Mouse (Mus musculus): ENCODE measurements around the gene Larp1. TPM values are rescaled to one million over a fixed set of nuclear protein-coding genes. Genes with fewer than 3 reads are reported as not detected.
A peak's percentile ranks its signal among the peaks of the same experiment; 100 is the strongest.

The Larp1 gene
- polyA plus RNA-seq, 1 experiment: 21.8 TPM

DNA sequence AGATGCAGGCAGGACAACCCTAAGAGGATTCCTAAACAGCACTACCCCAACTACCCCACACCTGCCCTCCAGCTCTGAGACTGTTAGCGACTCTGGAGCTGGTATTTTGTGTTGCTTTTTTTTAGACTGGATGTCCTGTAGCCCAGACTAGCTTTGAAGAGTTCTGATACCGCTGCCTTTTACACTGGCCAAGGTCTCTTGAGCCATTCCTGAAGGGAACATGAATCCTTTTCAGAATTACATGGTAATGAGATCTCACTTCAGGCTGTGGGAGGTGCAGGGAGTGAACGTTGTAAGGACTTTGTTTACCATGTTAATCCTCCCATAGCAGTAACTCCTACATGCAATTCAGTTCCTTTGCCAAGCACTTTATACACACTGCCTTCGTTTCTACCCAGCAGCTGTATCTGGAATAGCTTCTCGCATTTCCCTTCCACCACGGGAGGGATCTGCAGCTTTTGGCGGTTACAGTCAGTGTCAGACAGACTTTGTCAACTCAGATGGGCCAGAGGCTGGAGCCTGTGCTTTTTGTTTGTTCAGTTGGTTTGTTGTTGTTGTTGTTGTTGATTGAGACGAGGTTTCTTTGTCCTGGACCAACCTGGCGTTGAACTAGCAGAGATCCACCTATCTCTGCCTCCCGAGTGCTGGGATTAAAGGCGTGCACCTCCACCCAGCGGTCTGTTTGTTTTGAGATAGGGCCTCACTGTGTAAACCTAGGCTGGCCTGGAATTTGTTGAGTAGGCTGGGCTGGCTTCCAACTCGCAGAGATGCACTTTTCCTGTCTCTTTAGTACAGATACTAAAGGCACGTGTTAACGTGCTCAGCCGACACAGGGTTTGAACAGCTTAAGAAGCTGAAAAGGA is 25.2 kb upstream of the Larp1 start:
- H3K4me1 ChIP-seq (ENCODE audit: control insufficient read depth, insufficient read depth, insufficient read length, low read length): 0 out of 2 replicates have a peak, but pooled peaks cover 7% of the 10 kb centered on the region
- no peak overlapping the region for H3K4me3 ChIP-seq (ENCODE audit: insufficient read depth, low read depth, low read length)
- no peak overlapping the region for H3K27ac ChIP-seq (replicated peaks; ENCODE audit: low read depth, low read length)

DNA sequence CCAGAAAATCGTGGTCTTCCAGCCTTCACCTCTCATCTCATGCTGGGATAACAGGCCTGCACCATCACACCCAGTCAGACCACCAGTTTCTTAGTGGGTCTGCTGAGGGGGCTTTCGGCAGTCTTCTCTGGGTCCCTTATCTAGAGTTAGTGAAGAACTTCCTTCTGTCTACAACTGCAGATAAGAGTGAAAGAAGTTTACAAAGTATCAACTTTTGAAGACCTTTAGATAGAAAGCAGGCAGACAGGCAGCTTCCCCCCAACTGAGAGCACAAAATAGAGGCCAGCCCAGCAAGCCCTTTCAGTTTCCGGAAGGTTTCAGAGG is 24.6 kb upstream of the Larp1 start:
- Histone ChIP-seq H3K4me3 (ENCODE audit: insufficient read depth, low read depth, low read length) (no peak overlapping the region), H3K27ac (replicated peaks; ENCODE audit: low read depth, low read length) (no peak overlapping the region), H3K4me1 (ENCODE audit: control insufficient read depth, insufficient read depth, insufficient read length, low read length) (0 out of 2 replicates have a peak, but pooled peaks cover 7% of the 10 kb centered on the region)

DNA sequence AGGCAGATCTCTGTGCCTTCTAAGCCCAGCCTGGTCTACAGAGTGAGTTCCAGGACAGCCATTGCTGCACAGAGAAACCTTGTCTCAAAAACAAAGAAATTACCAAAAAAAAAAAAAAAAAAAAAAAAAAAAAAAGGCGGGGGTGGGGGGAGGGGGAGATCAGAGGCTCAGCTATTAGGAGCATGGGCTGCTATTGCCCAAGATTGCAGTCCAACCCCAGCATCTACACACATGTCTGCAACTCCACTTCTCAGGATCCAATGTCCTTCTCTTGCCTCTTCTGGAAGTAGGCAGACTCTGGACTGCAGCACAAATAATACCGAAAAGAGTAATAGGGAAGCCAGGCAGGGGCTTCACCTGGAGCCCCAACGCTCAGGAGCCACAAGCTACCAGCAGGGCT is 23.4 kb upstream of the Larp1 start:
- no peak overlapping the region for H3K27ac ChIP-seq (replicated peaks; ENCODE audit: low read depth, low read length)

DNA sequence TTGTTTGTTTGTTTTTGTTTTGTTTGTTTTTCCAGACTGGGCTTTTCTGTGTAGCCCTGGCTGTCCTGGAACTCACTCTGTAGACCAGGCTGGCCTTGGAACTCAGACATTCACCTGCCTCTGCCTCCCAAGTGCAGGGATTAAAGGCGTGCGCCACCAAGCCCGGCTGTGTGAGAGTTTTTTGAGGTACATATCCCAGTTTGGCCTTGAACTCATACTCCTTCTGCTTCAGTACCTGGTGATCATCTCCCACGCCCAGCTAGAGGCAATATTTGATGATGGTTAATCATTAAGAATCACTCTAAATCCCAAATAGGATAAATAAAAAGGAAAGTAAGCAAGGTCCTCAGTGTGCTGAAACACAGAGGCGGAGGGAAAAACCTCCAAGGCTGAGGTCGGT is 22.8 kb upstream of the Larp1 start:
- no peak overlapping the region for H3K4me3 ChIP-seq (ENCODE audit: insufficient read depth, low read depth, low read length)
- no peak overlapping the region for H3K27ac ChIP-seq (replicated peaks; ENCODE audit: low read depth, low read length)
- H3K4me1 ChIP-seq (ENCODE audit: control insufficient read depth, insufficient read depth, insufficient read length, low read length): no peaks in the 10 kb centered on the region

More for the DNA sequence above, 23.4 kb upstream of the Larp1 start:
- Histone ChIP-seq H3K4me1 (ENCODE audit: control insufficient read depth, insufficient read depth, insufficient read length, low read length) (0 out of 2 replicates have a peak, but pooled peaks cover 1% of the 10 kb centered on the region), H3K4me3 (ENCODE audit: insufficient read depth, low read depth, low read length) (no peak overlapping the region)

DNA sequence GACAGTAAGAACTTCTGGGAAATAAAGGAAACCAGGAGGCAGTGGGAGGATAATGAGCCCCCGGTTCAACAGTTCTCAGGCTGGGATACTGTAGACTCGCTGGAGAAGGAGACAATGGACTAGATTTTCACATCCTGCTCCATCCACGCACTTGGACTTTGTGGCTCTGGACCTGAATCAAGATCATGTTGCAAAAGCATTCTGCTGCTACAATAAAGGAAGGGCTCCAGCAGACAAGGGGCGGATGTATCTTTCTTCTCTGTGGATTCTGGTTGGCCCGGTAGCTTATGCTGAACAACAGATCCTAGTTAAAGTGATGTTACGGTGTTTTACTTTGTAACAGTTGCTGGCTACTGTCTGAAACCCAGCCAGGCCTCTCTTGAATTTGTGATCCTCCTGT is 22.4 kb upstream of the Larp1 start:
- H3K4me1 ChIP-seq (ENCODE audit: control insufficient read depth, insufficient read depth, insufficient read length, low read length): no peaks in the 10 kb centered on the region
- H3K27ac ChIP-seq (replicated peaks; ENCODE audit: low read depth, low read length): no peak overlapping the region
- H3K4me3 ChIP-seq (ENCODE audit: insufficient read depth, low read depth, low read length): no peak overlapping the region

DNA sequence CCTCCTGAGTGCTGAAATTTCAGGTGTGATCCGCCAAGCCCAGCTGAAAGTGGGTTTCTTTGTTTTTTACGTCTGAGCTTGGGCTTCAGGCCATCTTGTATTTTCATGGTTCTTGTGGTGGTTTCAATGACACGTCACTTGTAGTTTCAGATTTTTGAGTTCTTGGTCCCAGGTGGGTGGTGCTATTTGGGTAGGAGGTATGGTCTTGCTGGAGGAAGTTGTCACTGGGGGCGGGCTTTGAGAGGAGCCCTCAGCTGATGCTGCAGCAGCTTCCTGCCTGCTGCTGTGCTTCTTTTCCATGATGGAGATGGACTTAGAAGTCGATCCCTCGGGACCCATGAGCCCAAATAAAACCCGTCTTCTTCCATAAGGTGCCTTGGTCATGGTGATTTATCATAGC is 22.0 kb upstream of the Larp1 start:
- Histone ChIP-seq H3K4me1 (ENCODE audit: control insufficient read depth, insufficient read depth, insufficient read length, low read length) (no peaks in the 10 kb centered on the region), H3K4me3 (ENCODE audit: insufficient read depth, low read depth, low read length) (no peak overlapping the region), H3K27ac (replicated peaks; ENCODE audit: low read depth, low read length) (no peak overlapping the region)

DNA sequence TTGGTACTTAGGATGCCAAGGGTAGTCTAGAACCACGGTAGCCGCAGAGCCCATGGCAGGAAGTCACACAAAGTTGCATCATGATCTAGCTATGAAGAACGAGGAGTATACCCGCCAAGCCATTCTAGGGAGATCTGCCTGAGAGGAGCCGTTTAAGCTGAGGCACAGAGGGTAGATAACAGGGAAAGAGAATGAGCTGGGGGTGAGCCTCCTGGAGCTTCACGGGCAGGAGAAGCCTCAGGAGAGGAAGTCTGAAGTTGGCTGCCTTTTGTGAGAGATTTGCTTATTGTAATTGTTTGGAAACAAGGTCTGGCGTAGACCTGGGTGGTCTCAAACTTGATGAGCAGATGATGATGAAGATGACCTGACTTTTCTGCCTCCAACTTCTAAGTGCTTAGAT is 10.7 kb upstream of the Larp1 start:
- no peak overlapping the region for H3K4me3 ChIP-seq (ENCODE audit: insufficient read depth, low read depth, low read length)
- H3K4me1 ChIP-seq (ENCODE audit: control insufficient read depth, insufficient read depth, insufficient read length, low read length): no peaks in the 10 kb centered on the region
- H3K27ac ChIP-seq (replicated peaks; ENCODE audit: low read depth, low read length): no peak overlapping the region

DNA sequence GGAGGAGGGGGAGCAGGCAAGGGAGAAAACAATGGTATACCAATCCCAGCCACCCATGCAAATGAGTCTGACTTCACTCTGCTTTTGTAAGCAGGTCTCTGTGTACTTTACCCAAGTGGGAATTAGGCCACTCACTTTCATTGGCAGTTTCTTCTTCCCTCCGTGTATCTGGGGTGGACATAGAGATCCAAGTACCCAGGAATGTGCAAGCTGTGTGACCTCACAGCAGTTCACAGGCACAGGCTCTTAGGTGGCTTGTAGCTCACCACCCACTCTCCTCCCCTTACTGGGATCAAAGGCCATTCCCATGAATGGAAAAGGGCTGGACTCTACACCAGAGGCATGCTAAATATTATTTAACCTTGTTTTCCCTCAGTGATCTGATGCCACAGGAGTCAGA is 10.0 kb upstream of the Larp1 start:
- H3K27ac ChIP-seq (replicated peaks; ENCODE audit: low read depth, low read length): no peak overlapping the region
- no peak overlapping the region for H3K4me3 ChIP-seq (ENCODE audit: insufficient read depth, low read depth, low read length)
- H3K4me1 ChIP-seq (ENCODE audit: control insufficient read depth, insufficient read depth, insufficient read length, low read length): no peaks in the 10 kb centered on the region

DNA sequence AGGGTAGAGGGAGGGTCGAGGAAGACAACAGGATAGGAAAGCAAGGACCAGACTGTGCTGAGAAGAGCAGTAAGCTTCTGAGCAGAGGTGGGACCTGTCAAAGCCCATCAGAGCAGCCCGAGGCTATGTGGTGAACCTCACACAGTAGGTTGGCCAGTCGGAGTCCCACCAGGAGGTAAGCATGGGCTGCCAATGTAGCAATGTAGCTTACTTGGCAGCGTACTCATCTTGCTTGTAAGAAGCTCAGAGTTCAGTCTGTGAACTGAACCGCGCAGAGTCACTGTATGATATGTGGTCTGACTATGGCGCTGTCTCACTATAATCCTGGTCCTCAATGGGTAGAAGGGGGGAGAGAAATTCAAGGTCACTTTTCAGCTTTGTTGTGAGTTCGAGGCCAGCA is 5.7 kb upstream of the Larp1 start:
- Histone ChIP-seq H3K4me3 (ENCODE audit: insufficient read depth, low read depth, low read length) (no peak overlapping the region), H3K27ac (replicated peaks; ENCODE audit: low read depth, low read length) (no peak overlapping the region), H3K4me1 (ENCODE audit: control insufficient read depth, insufficient read depth, insufficient read length, low read length) (no peaks in the 10 kb centered on the region)

DNA sequence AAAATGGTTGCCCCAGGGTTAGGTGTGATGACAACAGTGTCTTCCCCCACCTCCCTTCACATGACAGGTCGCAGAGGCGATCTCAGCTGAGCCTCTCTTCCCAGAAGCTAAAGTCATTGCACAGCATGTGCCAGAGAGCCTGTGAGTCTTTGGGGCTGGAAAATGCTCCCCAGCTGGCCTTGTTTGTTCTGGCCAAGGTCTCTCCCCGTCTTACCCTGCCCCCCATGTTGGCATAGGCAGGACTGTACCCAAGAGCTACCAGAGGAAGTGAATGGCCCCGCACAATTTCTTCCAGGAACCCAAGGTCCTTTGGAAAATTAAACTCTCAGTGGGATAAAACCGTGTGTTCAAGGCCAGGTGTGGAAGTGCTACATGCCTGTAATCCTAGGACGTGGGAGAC is 5.1 kb upstream of the Larp1 start:
- no peak overlapping the region for H3K4me3 ChIP-seq (ENCODE audit: insufficient read depth, low read depth, low read length)
- H3K4me1 ChIP-seq (ENCODE audit: control insufficient read depth, insufficient read depth, insufficient read length, low read length): no peaks in the 10 kb centered on the region
- H3K27ac ChIP-seq (replicated peaks; ENCODE audit: low read depth, low read length): no peak overlapping the region

DNA sequence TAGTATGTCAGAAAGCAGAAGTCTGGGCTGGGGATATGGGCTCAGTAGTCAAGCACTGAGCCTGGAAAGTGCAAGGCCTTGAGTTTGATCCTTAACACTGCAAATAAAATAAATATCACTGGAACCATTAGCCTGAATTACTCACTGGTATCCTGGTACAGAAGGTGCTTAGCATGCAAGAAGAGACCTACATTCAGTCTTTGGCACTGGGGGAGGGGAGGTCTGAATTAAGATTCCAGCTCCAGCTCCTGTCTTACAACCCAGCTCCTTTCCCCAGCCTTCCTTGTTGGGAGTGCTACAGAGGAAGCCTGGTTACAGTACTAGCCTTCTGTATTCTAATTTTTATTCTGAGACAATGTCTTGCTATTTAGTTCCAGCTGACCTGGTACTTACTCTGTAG is 3.8 kb upstream of the Larp1 start:
- no peak overlapping the region for H3K27ac ChIP-seq (replicated peaks; ENCODE audit: low read depth, low read length)
- H3K4me1 ChIP-seq (ENCODE audit: control insufficient read depth, insufficient read depth, insufficient read length, low read length): no peaks in the 10 kb centered on the region
- H3K4me3 ChIP-seq (ENCODE audit: insufficient read depth, low read depth, low read length): no peak overlapping the region

DNA sequence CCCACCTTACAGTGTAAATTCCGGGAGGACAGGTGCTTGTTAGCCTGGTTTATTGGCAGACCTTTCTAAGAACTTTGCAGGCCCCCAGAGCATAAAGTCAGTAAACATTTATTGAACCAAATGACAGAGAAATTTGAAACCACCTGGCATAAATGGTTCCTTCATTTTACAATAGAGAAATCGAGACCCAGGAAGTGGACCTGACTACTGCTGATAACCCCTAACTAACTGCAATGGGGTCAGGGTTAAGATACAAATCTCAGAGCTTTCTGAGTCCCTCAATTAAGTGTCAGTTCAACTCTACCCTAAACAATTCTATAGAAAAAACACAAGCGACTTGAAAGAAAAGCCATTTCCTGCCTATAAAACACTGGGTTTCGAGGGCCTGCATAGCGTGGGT is 851 bp upstream of the Larp1 start:
- Histone ChIP-seq H3K27ac (replicated peaks; ENCODE audit: low read depth, low read length) (peak overlapping the region; percentile 62; the same call in 1 of the 2 replicates), H3K4me1 (ENCODE audit: control insufficient read depth, insufficient read depth, insufficient read length, low read length) (peaks cover 5% of the 10 kb centered on the region), H3K4me3 (ENCODE audit: insufficient read depth, low read depth, low read length) (peak overlapping the region; percentile 61)

DNA sequence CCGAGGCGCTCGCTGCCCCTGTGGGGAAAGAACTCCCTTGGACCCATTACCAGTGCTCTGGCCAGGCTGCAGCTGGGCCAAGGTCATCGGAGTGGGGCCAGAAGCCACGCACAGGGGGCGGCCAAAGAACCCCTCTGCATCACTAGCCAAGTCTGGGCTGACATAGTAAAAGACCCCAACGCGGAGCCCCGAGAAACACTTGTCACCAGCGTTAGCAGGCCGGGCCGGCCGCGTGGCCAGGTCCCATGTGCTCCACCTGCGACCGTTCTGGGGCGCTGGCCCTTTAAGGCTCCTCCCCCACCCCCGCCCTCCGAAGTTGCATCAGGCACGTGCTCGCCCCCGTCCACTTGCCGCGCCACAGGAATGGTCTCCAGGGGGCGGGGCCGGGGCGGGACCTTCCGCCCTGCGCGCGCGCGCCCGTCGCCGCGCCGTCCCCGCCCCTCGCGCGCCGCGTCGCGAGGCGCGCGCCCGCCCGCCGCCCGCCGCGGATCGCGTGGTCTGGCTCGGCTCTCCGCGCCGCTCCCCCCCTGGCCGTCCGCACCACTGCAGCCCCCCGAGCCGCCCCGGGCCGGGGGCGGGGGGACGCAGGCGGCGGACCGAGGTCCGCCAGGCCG is 320 bp upstream of the Larp1 start:
- Histone ChIP-seq H3K4me1 (ENCODE audit: control insufficient read depth, insufficient read depth, insufficient read length, low read length) (peaks cover 5% of the 10 kb centered on the region), H3K4me3 (ENCODE audit: insufficient read depth, low read depth, low read length) (peak overlapping the region; percentile 83), H3K27ac (replicated peaks; ENCODE audit: low read depth, low read length) (peak overlapping the region; percentile 62)

DNA sequence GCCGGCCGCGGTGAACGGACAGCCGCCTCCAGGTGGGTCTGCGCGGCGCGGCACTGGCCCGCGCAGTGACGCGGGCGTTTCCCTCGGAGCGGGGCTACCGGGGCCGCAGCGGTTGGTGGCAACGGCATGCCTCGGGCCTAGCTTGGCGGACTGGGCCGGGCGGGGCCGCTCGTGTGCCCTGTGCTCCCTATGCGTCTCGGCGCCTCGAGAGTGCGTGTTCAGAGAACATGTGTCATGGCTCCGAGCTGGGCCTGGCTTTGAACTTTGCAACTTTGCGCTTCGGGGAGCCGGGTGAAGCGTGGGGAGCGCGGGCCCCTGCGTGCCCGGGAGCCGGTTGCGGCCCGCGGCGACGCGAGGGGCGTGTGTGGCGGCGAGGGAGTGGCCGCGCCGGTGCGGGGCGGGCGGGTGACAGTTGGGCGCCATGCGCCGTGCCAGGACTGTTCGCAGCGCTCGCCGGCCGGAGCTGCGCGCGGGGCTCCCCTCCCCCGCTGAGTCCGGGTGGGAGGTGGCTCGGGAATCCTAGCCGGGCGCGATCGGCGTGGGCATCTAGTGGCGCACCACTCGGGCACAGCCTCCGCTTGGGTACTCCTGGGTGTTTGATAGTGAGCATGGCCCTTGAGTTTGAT is 765 bp downstream of the Larp1 start:
- Histone ChIP-seq H3K27ac (replicated peaks; ENCODE audit: low read depth, low read length) (peak overlapping the region; percentile 68), H3K4me3 (ENCODE audit: insufficient read depth, low read depth, low read length) (peak overlapping the region; percentile 83), H3K4me1 (ENCODE audit: control insufficient read depth, insufficient read depth, insufficient read length, low read length) (peaks cover 8% of the 10 kb centered on the region)

DNA sequence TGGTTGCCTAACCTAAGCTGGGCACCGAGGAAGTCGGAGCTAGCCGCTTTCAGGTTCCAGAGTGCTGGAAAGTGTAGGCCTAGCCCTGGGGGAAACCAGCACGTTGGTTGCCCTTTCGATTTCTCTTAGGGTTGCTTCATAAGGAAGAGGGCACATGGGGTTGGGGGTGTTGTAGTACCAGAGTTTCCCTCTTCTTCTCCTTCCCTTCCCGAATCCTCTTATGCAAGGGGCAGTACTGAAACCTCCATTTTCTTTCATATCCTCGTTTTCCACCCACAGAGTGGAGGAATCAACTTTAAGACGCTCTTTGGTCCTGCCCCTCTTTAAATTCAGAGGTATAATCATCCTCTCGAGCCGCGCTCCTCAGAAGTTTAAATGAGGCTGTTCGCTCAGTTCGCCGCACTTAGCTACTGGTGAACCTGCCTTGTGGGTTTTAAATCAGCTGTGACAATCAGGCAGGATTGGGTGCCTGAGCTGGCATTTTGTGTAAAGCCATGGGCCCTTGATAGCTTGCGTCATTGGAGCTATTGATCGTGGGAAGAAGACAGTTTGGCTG is 1.4 kb downstream of the Larp1 start:
- Histone ChIP-seq H3K4me1 (ENCODE audit: control insufficient read depth, insufficient read depth, insufficient read length, low read length) (peaks cover 8% of the 10 kb centered on the region), H3K4me3 (ENCODE audit: insufficient read depth, low read depth, low read length) (peak overlapping the region; percentile 83), H3K27ac (replicated peaks; ENCODE audit: low read depth, low read length) (peak overlapping the region; percentile 68)
